Mouse (Mus musculus) hindbrain, postnatal 0 days (tissue): ENCODE results near the gene Cfap65. TPM values are rescaled to one million over a fixed set of nuclear protein-coding genes. Genes with fewer than 3 reads are reported as not detected.

ENCODE experiments used
- ATAC-seq: fragments of 200-750 bp; cut with Nextera tagmentation; 2 replicates; pipeline ENCODE4 v1.8.0; 2017; ENCODE audit warnings: mild to moderate bottlenecking, moderate TSS enrichment, moderate library complexity
- DNase-seq: peaks from one replicate; pipeline ENCODE4 v3.0.0-alpha.2; 2015; ENCODE audit warnings: low spot score
- H3K27ac ChIP-seq: fragments of 300-500 bp; sonication (generic); 2 replicates; pipeline ENCODE4 v1.5.1; 2014; ENCODE audit warnings: mild to moderate bottlenecking
- H3K27me3 ChIP-seq: fragments of 300-500 bp; sonication (generic); 2 replicates; pipeline ENCODE4 v1.6.1; 2014; ENCODE audit warnings: low read length, mixed read lengths; ENCODE audit not compliant: insufficient read depth
- H3K36me3 ChIP-seq: fragments of 300-500 bp; sonication (generic); 2 replicates; pipeline ENCODE4 v1.6.1; 2014; ENCODE audit warnings: low read length, mixed read lengths; ENCODE audit not compliant: insufficient read depth
- H3K4me1 ChIP-seq: fragments of 300-500 bp; sonication (generic); 2 replicates; pipeline ENCODE4 v1.6.1; 2014; ENCODE audit warnings: antibody characterized with exemption, low read length, mixed read lengths; ENCODE audit not compliant: insufficient read depth
- H3K4me2 ChIP-seq: fragments of 300-500 bp; sonication (generic); 2 replicates; pipeline ENCODE4 v1.6.1; 2014; ENCODE audit warnings: low read depth, mild to moderate bottlenecking, low read length, moderate library complexity, mixed read lengths
- H3K4me3 ChIP-seq: fragments of 300-500 bp; sonication (generic); 2 replicates; pipeline ENCODE4 v1.5.1; 2014; ENCODE audit warnings: low read length
- H3K9ac ChIP-seq: fragments of 300-500 bp; sonication (generic); replicated peaks from 2 replicates; pipeline ENCODE4 v1.6.1; 2014; ENCODE audit warnings: mild to moderate bottlenecking, low read length, moderate library complexity, mixed read lengths
- H3K9me3 ChIP-seq: fragments of 300-500 bp; sonication (generic); 2 replicates; pipeline ENCODE4 v1.6.1; 2016; ENCODE audit warnings: low read length, mixed read lengths
- CTCF ChIP-seq: IDR thresholded peaks from 2 replicates; pipeline ENCODE4 v1.5.1; 2016; ENCODE audit warnings: antibody characterized with exemption, control low read depth, low read depth
- WGBS: fragments of 180-500 bp; shearing (Covaris S2); extraction: QIAGEN DNeasy Blood & Tissue Kit; methylation state at CpG from one replicate; pipeline ENCODE4 v1.1.7; 2014; 5-methylcytosine and 5-hydroxymethylcytosine counted together
- polyA plus RNA-seq: library from polyadenylated mRNA; unstranded; fragments of >200 nt; fragmentation: Nextera tagmentation; extraction: Ambion mirVana; gene quantifications from 2 replicates; pipeline ENCODE4 v1.2.1, GENCODE M21; 2015
- total RNA-seq: library from RNA; depleted of rRNA; stranded (reverse); fragments of >200 nt; gene quantifications from 2 replicates; pipeline ENCODE4 v1.2.3, GENCODE M21; 2014

Cfap65 gene
- total and polyA plus RNA-seq, 2 experiments from 2014 or later, result 1.3 to 4.7 TPM

- H3K27ac ChIP-seq, result peak overlapping the region; percentile 90
- H3K27me3 ChIP-seq, result no peaks in the 10 kb centered on the region
- 6% methylated on average over 16 of the region's 16 CpGs for WGBS
- H3K9ac ChIP-seq, result peak overlapping the region; percentile 68
- DNase-seq, result no peak
- H3K4me2 ChIP-seq, result peak overlapping the region; percentile 85
- peaks cover 11% of the 10 kb centered on the region for H3K4me1 ChIP-seq
- no peaks in the 10 kb centered on the region for H3K36me3 ChIP-seq
- H3K4me3 ChIP-seq, result peak overlapping the region; percentile 92
- TF ChIP-seq CTCF, result no peak
- H3K9me3 ChIP-seq, result no peaks in the 10 kb centered on the region
- ATAC-seq, result no peak
Measured at GRCm38 (mm10) chr1:74858805-74859204, 76.6 kb downstream of the Cfap65 start.

- Histone ChIP-seq H3K27ac (peak overlapping the region; percentile 90), H3K36me3 (no peaks in the 10 kb centered on the region), H3K9me3 (no peaks in the 10 kb centered on the region), H3K4me2 (peak overlapping the region; percentile 85), H3K9ac (peak overlapping the region; percentile 68), H3K4me1 (peaks cover 11% of the 10 kb centered on the region), H3K27me3 (no peaks in the 10 kb centered on the region), H3K4me3 (peak overlapping the region; percentile 92)
- DNase-seq, result peak; percentile 96
- WGBS, result 0% methylated on average over 29 of the region's 29 CpGs
- ATAC-seq, result peak; percentile 82
- TF ChIP-seq CTCF, result no peak
Measured at GRCm38 (mm10) chr1:74858171-74858719, 77.2 kb downstream of the Cfap65 start.

GRCm38 (mm10) chr1:74857677-74858076 is 77.7 kb downstream of the Cfap65 start:
- no peak for DNase-seq

DNA sequence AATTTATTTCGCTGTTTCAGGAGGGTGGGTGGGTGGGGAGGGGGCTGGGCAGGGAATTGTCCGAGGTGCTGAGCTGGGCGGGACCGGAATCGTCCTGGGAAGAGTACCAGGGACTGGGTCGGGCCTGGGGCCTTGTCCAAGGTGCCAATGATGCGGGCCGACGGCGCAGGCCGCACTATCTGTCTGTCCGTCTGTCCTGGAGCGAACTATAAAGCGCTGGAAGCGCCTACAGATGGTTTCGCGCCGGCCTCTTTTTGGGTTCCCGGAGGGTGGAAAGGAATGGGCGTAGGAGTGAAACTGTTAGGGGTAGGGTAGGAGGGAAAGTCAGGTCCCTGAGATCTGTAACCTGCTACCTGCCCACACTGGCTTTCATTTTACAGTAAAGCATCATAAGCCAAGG is 78.2 kb downstream of the Cfap65 start:
- Histone ChIP-seq H3K9me3 (no peaks in the 10 kb centered on the region), H3K36me3 (no peaks in the 10 kb centered on the region), H3K9ac (peak overlapping the region; percentile 95; the same call in 1 of the 2 replicates), H3K4me1 (peaks cover 11% of the 10 kb centered on the region), H3K4me2 (peak overlapping the region; percentile 85), H3K27ac (peak overlapping the region; percentile 90), H3K27me3 (no peaks in the 10 kb centered on the region), H3K4me3 (peak overlapping the region; percentile 92)
- WGBS, result 7% methylated on average over 20 of the region's 20 CpGs
- no peak for TF ChIP-seq CTCF
- DNase-seq (no peak), ATAC-seq (no peak)

More at GRCm38 (mm10) chr1:74857677-74858076, 77.7 kb downstream of the Cfap65 start:
- Histone ChIP-seq H3K9me3 (no peaks in the 10 kb centered on the region), H3K4me1 (peaks cover 11% of the 10 kb centered on the region), H3K4me3 (peak overlapping the region; percentile 92), H3K36me3 (no peaks in the 10 kb centered on the region), H3K4me2 (peak overlapping the region; percentile 85), H3K27me3 (no peaks in the 10 kb centered on the region), H3K27ac (peak overlapping the region; percentile 90), H3K9ac (peak overlapping the region; percentile 68)
- 5% methylated on average over 4 of the region's 4 CpGs for WGBS
- ATAC-seq, result no peak
- no peak for TF ChIP-seq CTCF

DNA sequence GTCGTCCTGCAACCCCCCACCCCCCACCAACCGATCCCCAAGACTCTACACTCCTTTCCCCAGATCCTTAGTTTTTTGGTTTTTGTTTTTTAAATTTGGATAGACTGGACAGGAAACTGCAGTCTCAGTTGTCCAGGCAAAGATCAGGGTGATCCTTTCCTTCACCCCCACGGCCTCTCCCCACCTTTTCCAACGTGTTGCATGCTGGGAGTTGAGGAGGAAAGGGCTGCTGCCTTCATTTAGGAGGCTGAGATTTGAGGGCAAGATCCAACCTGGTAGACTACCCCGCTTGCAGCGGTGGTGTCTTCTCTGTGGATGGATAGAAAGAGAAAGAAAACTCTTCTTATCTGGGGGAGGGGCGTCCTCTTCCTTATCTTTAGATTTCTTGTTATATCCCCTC is 78.6 kb downstream of the Cfap65 start:
- no peaks in the 10 kb centered on the region for H3K27me3 ChIP-seq
- peaks cover 11% of the 10 kb centered on the region for H3K4me1 ChIP-seq
- ATAC-seq (no peak), DNase-seq (peak; percentile 12)
- H3K4me2 ChIP-seq, result peak overlapping the region; percentile 85
- TF ChIP-seq CTCF, result no peak
- H3K9ac ChIP-seq, result peak overlapping the region; percentile 95
- WGBS, result 4% methylated on average over 7 of the region's 7 CpGs
- H3K4me3 ChIP-seq, result peak overlapping the region; percentile 92
- no peaks in the 10 kb centered on the region for H3K9me3 ChIP-seq
- peak overlapping the region; percentile 90 for H3K27ac ChIP-seq
- no peaks in the 10 kb centered on the region for H3K36me3 ChIP-seq

GRCm38 (mm10) chr1:74856439-74856720 is 79.0 kb downstream of the Cfap65 start:
- no peaks in the 10 kb centered on the region for H3K9me3 ChIP-seq
- peak overlapping the region; percentile 90 for H3K27ac ChIP-seq
- H3K36me3 ChIP-seq, result no peaks in the 10 kb centered on the region
- peaks cover 11% of the 10 kb centered on the region for H3K4me1 ChIP-seq
- H3K4me2 ChIP-seq, result peak overlapping the region; percentile 85
- ATAC-seq, result no peak
- peak overlapping the region; percentile 95 for H3K9ac ChIP-seq
- H3K4me3 ChIP-seq, result peak overlapping the region; percentile 92
- no peak for DNase-seq
- no peaks in the 10 kb centered on the region for H3K27me3 ChIP-seq
- TF ChIP-seq CTCF, result no peak
- 1% methylated on average over 11 of the region's 11 CpGs for WGBS

- H3K4me1 ChIP-seq, result peaks cover 11% of the 10 kb centered on the region
- H3K9me3 ChIP-seq, result no peaks in the 10 kb centered on the region
- peak overlapping the region; percentile 95 for H3K9ac ChIP-seq
- TF ChIP-seq CTCF, result no peak
- H3K4me3 ChIP-seq, result peak overlapping the region; percentile 92
- under 1% methylated on average over 74 of the region's 74 CpGs for WGBS
- peak; percentile 51 for DNase-seq
- H3K36me3 ChIP-seq, result no peaks in the 10 kb centered on the region
- no peaks in the 10 kb centered on the region for H3K27me3 ChIP-seq
- ATAC-seq, result no peak
- H3K27ac ChIP-seq, result peak overlapping the region; percentile 90
- peak overlapping the region; percentile 85 for H3K4me2 ChIP-seq
Measured at GRCm38 (mm10) chr1:74855651-74856438, 79.6 kb downstream of the Cfap65 start.
